Mouse (Mus musculus): ENCODE results near the gene Dnajb5. TPM values are rescaled to one million over a fixed set of nuclear protein-coding genes. Genes with fewer than 3 reads are reported as not detected.

Dnajb5 gene
- 100 to 1,000 TPM; 221 to 264 TPM for total RNA-seq (2021)

DNA sequence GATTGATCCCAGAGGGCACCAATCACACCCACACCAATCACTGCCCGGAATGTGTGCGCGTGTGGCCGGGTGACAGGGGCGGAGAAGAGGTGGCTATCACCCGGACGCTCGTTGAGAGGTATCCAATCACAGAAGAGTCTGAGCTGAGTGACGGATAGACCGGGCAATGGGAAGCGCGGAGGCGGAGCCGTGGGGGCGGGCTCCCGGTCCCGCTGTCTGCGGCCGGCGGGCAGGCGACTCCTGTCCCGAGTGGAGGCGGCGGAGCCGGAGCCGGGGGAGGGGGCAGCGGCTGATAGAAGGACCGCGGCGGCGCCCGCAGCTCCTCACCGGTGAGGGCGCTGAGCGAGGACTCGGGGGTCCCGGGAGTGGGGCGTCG is at the start of gene Dnajb5:
Gene Dnajb5, plus strand, starts transcription at position 139 of the 376 bp plus-strand sequence.
- intact Hi-C loops (cut with DNase I), result no loop called here
- peak; percentile 99 for DNase-seq (ENCODE audit: low spot score in 2 of 2)

- DNase-seq (ENCODE audit: low spot score in 2 of 2), result peak in 1 of 2 experiments; percentile 91
- intact Hi-C loops (cut with DNase I), result loop anchor here (2.0 kb wide), 1 partner anchor 14 kb away; no protein-coding TSS in a partner anchor
Observed at GRCm38 (mm10) chr4:42900878-42901277, 48.7 kb upstream of the Dnajb5 start.

DNA sequence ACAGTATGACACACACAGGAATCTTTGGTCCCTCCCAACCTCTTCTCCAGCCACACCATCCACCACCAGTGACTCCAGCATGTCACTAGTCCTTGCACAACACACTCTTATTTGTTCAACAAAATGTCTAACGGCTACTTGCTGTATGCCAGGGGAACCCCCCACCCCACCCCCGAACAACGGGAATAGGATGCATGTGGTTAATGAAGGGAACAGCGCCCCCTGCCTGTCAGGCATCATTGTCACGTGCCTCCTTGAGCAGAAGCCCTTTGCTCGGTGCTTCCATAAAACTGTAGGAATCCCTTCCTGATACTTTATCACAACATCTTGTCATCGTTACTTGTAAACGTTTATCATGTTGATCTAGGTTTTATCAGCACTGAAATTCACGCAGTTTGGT is 47.4 kb upstream of the Dnajb5 start:
- intact Hi-C loops (cut with DNase I), result no loop called here
- DNase-seq (ENCODE audit: low spot score in 2 of 2), result no peak

DNA sequence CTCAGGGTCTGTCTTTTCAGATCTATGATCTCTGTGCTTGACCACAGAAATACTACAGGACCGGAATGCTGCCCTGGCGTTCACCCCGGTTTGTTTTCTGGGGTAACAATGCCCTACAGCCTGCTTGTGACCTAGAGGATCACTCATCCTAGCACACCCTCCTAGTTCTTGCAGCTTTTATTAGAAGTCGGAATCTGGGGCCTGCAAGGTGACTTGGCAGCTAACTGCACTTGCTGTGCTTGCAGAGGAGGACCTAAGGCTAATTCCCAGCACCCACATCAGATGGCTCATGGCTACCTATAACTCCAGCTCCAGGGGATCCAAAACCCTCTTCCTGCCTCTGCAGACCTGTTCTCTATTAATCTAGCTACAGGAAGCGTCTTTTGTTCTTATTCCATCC is 46.9 kb upstream of the Dnajb5 start:
- intact Hi-C loops (cut with DNase I), result loop anchor here (1.0 kb wide), 1 partner anchor 44 kb away; no protein-coding TSS in a partner anchor
- no peak for DNase-seq (ENCODE audit: low spot score in 2 of 2)

GRCm38 (mm10) chr4:42903942-42904341 is 45.7 kb upstream of the Dnajb5 start:
- intact Hi-C loops (cut with DNase I), result loop anchor here (1.0 kb wide), 1 partner anchor 42 kb away; no protein-coding TSS in a partner anchor

DNA sequence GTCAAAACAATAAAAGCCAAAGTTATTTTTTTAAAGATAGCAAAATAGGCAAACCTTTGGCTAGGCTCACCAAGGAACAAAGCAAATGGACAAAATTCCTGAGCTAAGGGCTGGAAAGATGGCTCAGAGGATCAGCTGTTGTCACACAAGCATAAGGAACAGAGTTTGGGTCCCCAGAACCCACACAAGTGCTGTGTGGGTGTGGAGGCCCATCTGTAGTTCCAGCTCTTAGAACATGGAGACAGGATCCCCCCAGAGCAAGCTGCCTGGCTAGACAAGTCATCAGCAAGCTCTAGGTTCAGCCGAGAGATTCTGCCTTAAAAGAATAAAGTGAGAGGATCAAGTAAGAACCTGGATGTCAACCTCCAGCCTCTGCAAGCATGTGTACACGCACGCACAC is 45.1 kb upstream of the Dnajb5 start:
- peak in 1 of 2 experiments; percentile 66 for DNase-seq (ENCODE audit: low spot score in 2 of 2)
- intact Hi-C loops (cut with DNase I), result no loop called here

More at GRCm38 (mm10) chr4:42903942-42904341, 45.7 kb upstream of the Dnajb5 start:
- DNase-seq (ENCODE audit: low spot score in 2 of 2), result no peak

GRCm38 (mm10) chr4:42904966-42905365 is 44.6 kb upstream of the Dnajb5 start:
- DNase-seq (ENCODE audit: low spot score in 2 of 2), result no peak
- intact Hi-C loops (cut with DNase I), result no loop called here

DNA sequence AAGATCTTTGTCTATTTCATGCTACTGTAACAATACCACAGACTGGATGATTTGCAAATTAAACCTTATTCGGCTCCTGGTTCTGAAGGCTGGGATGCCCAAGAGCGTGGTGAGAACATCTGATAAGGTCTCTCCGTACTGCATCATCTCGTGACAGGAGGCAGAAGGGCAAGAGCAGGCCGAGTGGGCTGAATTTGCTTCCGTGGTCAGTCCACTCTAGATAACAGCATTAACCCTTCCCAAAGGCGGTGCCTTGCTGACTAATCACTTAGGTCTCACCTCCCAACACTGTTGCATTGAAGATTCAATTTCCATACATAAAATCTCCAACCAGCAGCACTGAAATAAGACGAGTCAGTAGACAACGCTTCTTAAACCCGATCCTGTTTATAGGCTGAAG is 36.2 kb upstream of the Dnajb5 start:
- intact Hi-C loops (cut with DNase I), result no loop called here
- no peak for DNase-seq (ENCODE audit: low spot score in 2 of 2)

GRCm38 (mm10) chr4:42915311-42915710 is 34.3 kb upstream of the Dnajb5 start:
- intact Hi-C loops (cut with DNase I), result no loop called here
- no peak for DNase-seq (ENCODE audit: low spot score in 2 of 2)

GRCm38 (mm10) chr4:42915966-42916365 is 33.6 kb upstream of the Dnajb5 start:
- no peak for DNase-seq (ENCODE audit: low spot score in 2 of 2)
- intact Hi-C loops (cut with DNase I), result loop anchor here (2.0 kb wide), 1 partner anchor 29 kb away; no protein-coding TSS in a partner anchor

GRCm38 (mm10) chr4:42916617-42917401 is 32.8 kb upstream of the Dnajb5 start, which contains the start of gene Phf24:
Gene Phf24 (plus strand): TSS chr4:42916660.
- DNase-seq (ENCODE audit: low spot score in 2 of 2), result peak; percentile 70 to 71
- intact Hi-C loops (cut with DNase I), result loop anchor here (2.0 kb wide), 1 partner anchor 30 kb away; no protein-coding TSS in a partner anchor

DNA sequence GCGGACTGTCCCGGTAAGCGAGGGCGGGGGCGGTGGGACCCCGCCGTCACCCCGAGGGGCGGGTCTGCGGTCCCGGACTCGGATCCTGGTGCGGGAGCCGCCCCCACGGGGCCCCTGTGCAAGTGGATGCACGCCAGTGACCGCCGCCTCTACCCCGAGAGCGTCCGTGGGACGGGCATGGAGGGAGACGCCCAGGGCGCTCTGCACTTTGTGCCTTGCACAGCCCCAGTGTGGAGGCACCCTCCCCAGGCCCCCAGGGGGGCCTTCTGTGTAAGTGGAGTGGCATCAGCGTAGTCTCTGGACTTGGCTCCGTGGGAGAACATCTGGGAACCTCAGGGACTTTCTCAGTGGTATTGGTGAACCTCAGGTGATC is 32.2 kb upstream of the Dnajb5 start:
- DNase-seq (ENCODE audit: low spot score in 2 of 2), result no peak
- intact Hi-C loops (cut with DNase I), result loop anchor here (2.0 kb wide), 1 partner anchor 31 kb away; no protein-coding TSS in a partner anchor

GRCm38 (mm10) chr4:42920726-42921125 is 28.9 kb upstream of the Dnajb5 start:
- no peak for DNase-seq (ENCODE audit: low spot score in 2 of 2)
- intact Hi-C loops (cut with DNase I), result loop anchor here (1.0 kb wide), 1 partner anchor 27 kb away; no protein-coding TSS in a partner anchor

DNA sequence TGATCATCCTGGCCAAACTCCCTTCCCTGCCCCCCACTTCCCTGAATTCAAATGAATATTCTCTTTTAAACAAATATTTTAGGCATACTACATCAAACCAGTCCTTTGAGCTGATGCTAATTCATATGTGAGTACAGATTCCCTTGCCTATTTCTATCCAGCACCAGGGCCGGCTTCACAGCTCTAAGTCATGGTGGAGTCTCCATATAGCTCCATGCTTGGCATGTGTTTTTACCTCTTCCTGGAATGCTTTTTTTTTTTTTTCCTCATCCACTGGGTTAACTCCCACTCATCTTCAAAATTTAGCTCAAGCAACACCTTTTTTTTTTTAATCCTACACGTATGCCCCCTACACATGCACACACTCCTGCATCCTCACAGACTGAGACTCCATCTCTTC is 28.1 kb upstream of the Dnajb5 start:
- intact Hi-C loops (cut with DNase I), result loop anchor here (1.0 kb wide), 1 partner anchor 26 kb away; no protein-coding TSS in a partner anchor

GRCm38 (mm10) chr4:42922056-42922455 is 27.6 kb upstream of the Dnajb5 start:
- intact Hi-C loops (cut with DNase I), result loop anchor here (1.0 kb wide), 1 partner anchor 36 kb away; no protein-coding TSS in a partner anchor
- peak in 1 of 2 experiments; percentile 14 for DNase-seq (ENCODE audit: low spot score in 2 of 2)

More for the DNA sequence above, 28.1 kb upstream of the Dnajb5 start:
- DNase-seq (ENCODE audit: low spot score in 2 of 2), result peak in 1 of 2 experiments; percentile 94

DNA sequence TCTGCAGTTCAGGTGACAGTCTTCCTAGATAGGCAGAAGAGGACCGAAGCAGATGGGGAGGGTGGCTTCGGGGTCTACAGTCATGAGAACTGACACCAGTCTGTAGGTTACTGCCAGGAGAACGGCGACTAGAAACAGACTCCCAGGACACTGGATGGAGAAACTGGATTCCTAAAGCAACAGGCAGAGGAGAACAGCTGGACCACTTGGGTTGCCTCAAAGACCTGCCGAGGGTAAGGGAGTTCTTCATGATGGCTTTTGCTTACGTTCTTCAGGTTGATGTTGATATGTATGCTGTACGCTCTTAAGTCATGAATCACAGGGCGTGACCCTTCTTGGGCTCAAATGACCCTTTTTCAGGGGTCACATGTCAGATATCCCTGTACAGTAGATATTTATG is 27.2 kb upstream of the Dnajb5 start:
- DNase-seq (ENCODE audit: low spot score in 2 of 2), result no peak
- intact Hi-C loops (cut with DNase I), result loop anchor here (1.0 kb wide), 1 partner anchor 36 kb away; no protein-coding TSS in a partner anchor

GRCm38 (mm10) chr4:42924095-42924710 is 25.4 kb upstream of the Dnajb5 start:
- intact Hi-C loops (cut with DNase I), result no loop called here
- DNase-seq (ENCODE audit: low spot score in 2 of 2), result peak; percentile 34 to 80

GRCm38 (mm10) chr4:42928209-42928608 is 21.4 kb upstream of the Dnajb5 start:
- no peak for DNase-seq (ENCODE audit: low spot score in 2 of 2)
- intact Hi-C loops (cut with DNase I), result no loop called here

GRCm38 (mm10) chr4:42928952-42929351 is 20.7 kb upstream of the Dnajb5 start:
- DNase-seq (ENCODE audit: low spot score in 2 of 2), result no peak
- intact Hi-C loops (cut with DNase I), result no loop called here

DNA sequence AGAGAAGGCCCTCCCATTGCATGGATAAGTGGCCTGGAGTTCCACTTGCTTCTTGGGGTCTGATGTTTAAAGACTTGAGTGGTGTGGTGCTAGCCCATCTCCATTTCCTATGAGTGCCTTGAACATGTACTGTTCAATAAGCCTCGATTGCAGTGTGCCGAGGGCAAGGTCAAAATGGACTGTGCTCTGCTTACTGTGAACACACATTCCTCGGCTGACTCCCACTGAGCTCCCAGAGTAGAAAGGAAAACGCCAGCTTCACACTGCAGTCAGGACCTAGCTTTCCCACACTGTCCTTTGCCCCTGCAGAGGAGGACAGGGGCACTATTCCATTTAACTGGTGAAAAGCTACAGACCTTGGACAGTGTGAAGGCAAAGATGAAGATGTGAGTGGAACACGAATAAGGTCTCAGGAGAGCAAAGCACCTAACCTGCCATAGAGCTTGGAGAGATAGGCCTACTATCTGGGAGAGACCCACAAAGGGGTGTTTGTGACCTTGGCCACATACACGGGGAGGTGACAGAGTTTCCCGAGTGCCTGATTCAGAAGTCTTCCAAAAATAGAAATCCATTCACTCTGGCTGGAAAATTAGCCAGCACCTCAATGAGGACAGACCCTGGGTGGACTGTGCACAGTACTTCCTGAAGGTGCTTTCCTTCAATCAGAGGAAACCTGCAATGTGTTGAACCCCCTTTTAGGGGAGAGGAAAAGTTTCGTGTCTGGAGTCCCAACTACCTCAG is 17.2 kb upstream of the Dnajb5 start:
- no peak for DNase-seq (ENCODE audit: low spot score in 2 of 2)
- intact Hi-C loops (cut with DNase I), result no loop called here
